Mouse (Mus musculus): ENCODE results near the gene Cyp2u1. TPM values are rescaled to one million over a fixed set of nuclear protein-coding genes. Genes with fewer than 3 reads are reported as not detected.

Cyp2u1 gene
- polyA plus RNA-seq, 1 experiment from 2014 or later, result 1.5 TPM

DNA sequence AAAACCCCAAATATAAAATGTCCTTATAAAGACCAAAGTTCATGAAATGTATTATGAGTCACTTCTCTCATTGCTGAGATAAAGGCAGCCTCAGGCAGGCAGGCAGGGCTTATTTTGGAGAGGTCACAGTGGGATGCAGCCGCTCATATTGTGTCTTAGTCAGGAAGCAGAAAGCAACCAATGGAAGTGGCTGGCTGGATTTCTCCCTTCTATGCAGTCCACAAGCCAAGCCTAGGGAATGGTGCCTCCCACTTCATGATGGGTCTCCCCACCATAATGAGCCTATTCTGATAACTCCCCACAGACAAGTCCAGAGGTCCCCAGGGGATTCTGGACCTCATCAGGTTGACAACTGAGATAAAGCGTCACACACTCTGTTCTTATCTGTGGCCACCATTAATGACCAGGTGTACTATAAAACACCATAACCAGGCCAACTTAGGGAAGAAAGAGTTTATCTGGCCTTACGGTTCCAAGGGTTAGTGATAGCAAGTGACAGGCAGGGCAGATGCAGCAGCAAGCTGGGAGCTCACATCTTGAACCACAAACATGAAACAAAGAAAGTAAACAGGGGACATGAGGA, 47.5 kb downstream of the Cyp2u1 start:
- Histone ChIP-seq H3K36me3 (ENCODE audit: insufficient read depth, low read length) (no peaks in the 10 kb centered on the region), H3K27ac (ENCODE audit: low read length) (no peak overlapping the region), H3K4me1 (ENCODE audit: insufficient read depth, low read depth, low read length) (no peaks in the 10 kb centered on the region), H3K9ac (replicated peaks; ENCODE audit: low read depth) (no peak overlapping the region), H3K27me3 (replicated peaks; ENCODE audit: insufficient read depth, low read length) (no peaks in the 10 kb centered on the region), H3K9me3 (ENCODE audit: low read length) (no peaks in the 10 kb centered on the region), H3K4me2 (replicated peaks; ENCODE audit: low read depth, low read length) (no peak overlapping the region), H3K4me3 (ENCODE audit: low read depth, low read length) (no peak overlapping the region)
- no peak for ATAC-seq
- DNase-seq (ENCODE audit: low spot score), result no peak
- 99% methylated on average over 3 of the region's 3 CpGs for WGBS
- TF ChIP-seq CTCF (IDR thresholded peaks at IDR 0.05) (no peak), EP300 (IDR thresholded peaks at IDR 0.05) (no peak)

DNA sequence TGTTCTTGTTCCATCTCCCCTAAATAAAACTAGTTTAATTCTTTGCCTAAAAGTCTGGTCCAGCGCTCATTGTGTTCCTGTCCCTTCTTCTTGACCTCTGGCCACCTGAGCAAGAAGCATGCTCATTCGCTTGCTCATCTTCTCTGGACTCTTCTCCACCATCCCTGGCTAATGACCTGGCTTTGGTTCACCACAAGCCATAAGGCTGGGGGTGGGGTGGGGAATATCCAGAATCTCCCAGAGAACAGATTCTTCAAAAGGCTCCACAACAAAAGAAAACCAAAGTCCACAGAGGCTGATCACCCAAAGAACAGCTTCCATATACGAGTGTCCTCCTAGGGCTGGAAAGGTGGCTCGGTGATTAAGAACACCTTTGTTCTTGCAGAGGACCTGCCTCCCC, 48.0 kb downstream of the Cyp2u1 start:
- no peak for ATAC-seq
- Histone ChIP-seq H3K9ac (replicated peaks; ENCODE audit: low read depth) (no peak overlapping the region), H3K36me3 (ENCODE audit: insufficient read depth, low read length) (no peaks in the 10 kb centered on the region), H3K4me2 (replicated peaks; ENCODE audit: low read depth, low read length) (no peak overlapping the region), H3K4me1 (ENCODE audit: insufficient read depth, low read depth, low read length) (no peaks in the 10 kb centered on the region), H3K27ac (ENCODE audit: low read length) (no peak overlapping the region), H3K27me3 (replicated peaks; ENCODE audit: insufficient read depth, low read length) (no peaks in the 10 kb centered on the region), H3K9me3 (ENCODE audit: low read length) (no peaks in the 10 kb centered on the region), H3K4me3 (ENCODE audit: low read depth, low read length) (no peak overlapping the region)
- TF ChIP-seq EP300 (IDR thresholded peaks at IDR 0.05) (no peak), CTCF (IDR thresholded peaks at IDR 0.05) (no peak)
- DNase-seq (ENCODE audit: low spot score), result no peak
- 95% methylated on average over 4 of the region's 4 CpGs for WGBS

DNA sequence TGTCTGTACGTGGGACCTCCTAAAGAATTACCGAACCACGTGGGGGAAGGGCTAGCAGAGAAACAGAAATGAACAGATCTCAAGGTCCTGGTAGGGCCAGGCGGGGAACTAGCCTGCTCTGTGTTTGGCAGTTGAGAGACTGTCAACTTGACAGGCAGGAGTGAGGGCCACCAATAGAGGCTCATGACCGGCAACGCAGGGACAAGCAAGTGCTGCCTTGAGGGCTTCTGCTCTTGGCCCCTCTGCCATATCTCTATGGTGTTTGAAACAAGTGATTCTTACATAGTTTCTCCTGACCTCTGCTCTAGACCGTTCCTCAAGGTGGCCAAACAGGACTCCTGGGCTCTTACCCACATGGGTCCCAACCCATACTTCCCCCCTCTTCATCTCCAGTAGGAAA, 51.4 kb downstream of the Cyp2u1 start:
- Histone ChIP-seq H3K27ac (ENCODE audit: low read length) (no peak overlapping the region), H3K27me3 (replicated peaks; ENCODE audit: insufficient read depth, low read length) (no peaks in the 10 kb centered on the region), H3K9ac (replicated peaks; ENCODE audit: low read depth) (no peak overlapping the region), H3K4me1 (ENCODE audit: insufficient read depth, low read depth, low read length) (no peaks in the 10 kb centered on the region), H3K4me3 (ENCODE audit: low read depth, low read length) (no peak overlapping the region), H3K4me2 (replicated peaks; ENCODE audit: low read depth, low read length) (no peak overlapping the region), H3K36me3 (ENCODE audit: insufficient read depth, low read length) (no peaks in the 10 kb centered on the region), H3K9me3 (ENCODE audit: low read length) (no peaks in the 10 kb centered on the region)
- TF ChIP-seq CTCF (IDR thresholded peaks at IDR 0.05) (no peak), EP300 (IDR thresholded peaks at IDR 0.05) (no peak)
- ATAC-seq (no peak; the same call in 1 of the 2 replicates), DNase-seq (ENCODE audit: low spot score) (no peak)
- 70% methylated on average over 7 of the region's 7 CpGs for WGBS

DNA sequence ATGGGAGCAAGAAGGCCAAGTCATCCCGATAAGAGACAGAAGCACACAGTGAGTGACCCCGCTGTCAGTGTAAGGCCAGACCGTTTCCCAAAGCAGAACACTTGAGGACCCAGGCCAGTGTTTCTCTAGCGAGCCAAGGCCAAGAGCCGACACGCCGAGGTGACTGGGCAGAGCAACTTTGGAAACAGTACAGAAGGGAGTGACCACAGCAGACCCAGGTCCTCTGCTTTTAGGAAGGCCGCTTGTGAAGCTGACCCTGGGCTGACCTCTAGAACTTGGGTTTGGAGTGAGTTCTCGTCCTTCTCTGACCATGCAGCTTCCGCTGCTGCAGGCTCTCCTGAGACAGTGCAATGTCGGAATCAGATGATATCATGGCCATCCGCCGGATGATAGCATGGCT, 52.0 kb downstream of the Cyp2u1 start:
- H3K27me3 ChIP-seq (replicated peaks; ENCODE audit: insufficient read depth, low read length), result no peaks in the 10 kb centered on the region
- no peak overlapping the region for H3K4me3 ChIP-seq (ENCODE audit: low read depth, low read length)
- no peak overlapping the region for H3K4me2 ChIP-seq (replicated peaks; ENCODE audit: low read depth, low read length)
- H3K9me3 ChIP-seq (ENCODE audit: low read length), result no peaks in the 10 kb centered on the region
- H3K27ac ChIP-seq (ENCODE audit: low read length), result no peak overlapping the region
- ATAC-seq (no peak), DNase-seq (ENCODE audit: low spot score) (no peak)
- H3K36me3 ChIP-seq (ENCODE audit: insufficient read depth, low read length), result no peaks in the 10 kb centered on the region
- no peak for TF ChIP-seq EP300 (IDR thresholded peaks at IDR 0.05)
- no peak for TF ChIP-seq CTCF (IDR thresholded peaks at IDR 0.05)
- no peak overlapping the region for H3K9ac ChIP-seq (replicated peaks; ENCODE audit: low read depth)
- WGBS, result 87% methylated on average over 13 of the region's 13 CpGs
- no peaks in the 10 kb centered on the region for H3K4me1 ChIP-seq (ENCODE audit: insufficient read depth, low read depth, low read length)

DNA sequence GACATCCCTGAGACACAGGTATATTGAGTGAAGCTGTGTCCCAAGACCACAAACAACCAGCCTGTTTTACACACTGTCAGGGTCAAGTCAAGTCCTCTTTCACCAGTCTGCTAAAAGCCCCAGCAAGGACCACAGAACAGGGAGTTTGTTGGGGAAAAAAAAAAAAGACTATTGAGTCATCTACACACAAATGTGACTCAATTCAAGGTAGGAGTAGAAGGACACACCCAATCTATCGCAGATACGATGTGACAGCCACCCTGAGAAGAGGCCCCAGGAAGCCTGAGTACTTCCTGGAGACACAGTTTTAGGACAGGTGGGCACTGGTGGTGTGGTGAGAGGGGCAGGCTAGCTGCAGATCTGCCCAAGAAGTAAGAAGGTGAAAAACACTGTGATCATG, 52.7 kb downstream of the Cyp2u1 start:
- ATAC-seq, result no peak
- Histone ChIP-seq H3K9me3 (ENCODE audit: low read length) (no peaks in the 10 kb centered on the region), H3K4me1 (ENCODE audit: insufficient read depth, low read depth, low read length) (no peaks in the 10 kb centered on the region), H3K36me3 (ENCODE audit: insufficient read depth, low read length) (no peaks in the 10 kb centered on the region), H3K27me3 (replicated peaks; ENCODE audit: insufficient read depth, low read length) (no peaks in the 10 kb centered on the region), H3K4me2 (replicated peaks; ENCODE audit: low read depth, low read length) (no peak overlapping the region), H3K9ac (replicated peaks; ENCODE audit: low read depth) (no peak overlapping the region), H3K27ac (ENCODE audit: low read length) (no peak overlapping the region), H3K4me3 (ENCODE audit: low read depth, low read length) (no peak overlapping the region)
- TF ChIP-seq CTCF (IDR thresholded peaks at IDR 0.05) (no peak), EP300 (IDR thresholded peaks at IDR 0.05) (no peak)
- WGBS, result 81% methylated on average over 2 of the region's 2 CpGs
- DNase-seq (ENCODE audit: low spot score), result no peak

DNA sequence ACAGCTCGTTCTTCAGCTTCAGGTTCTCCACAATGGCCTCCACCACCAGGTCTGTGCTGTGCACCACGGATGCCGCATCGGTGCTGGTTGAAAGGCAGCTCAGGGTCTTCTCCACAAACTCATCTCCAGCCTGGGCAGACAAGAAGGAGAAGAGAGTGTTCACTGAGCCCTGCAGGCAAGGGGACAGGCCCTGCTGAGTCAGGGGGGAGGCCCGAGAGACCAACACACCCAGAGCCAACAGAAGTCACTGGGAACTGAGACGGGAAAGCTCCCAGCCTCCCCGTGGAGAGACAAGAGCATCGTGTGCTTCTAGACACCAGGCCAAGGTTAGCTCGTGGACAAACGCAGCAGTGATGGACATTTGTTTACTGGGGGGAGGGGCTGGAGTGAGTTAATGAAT, 54.6 kb downstream of the Cyp2u1 start:
- WGBS, result 66% methylated on average over 10 of the region's 10 CpGs

DNA sequence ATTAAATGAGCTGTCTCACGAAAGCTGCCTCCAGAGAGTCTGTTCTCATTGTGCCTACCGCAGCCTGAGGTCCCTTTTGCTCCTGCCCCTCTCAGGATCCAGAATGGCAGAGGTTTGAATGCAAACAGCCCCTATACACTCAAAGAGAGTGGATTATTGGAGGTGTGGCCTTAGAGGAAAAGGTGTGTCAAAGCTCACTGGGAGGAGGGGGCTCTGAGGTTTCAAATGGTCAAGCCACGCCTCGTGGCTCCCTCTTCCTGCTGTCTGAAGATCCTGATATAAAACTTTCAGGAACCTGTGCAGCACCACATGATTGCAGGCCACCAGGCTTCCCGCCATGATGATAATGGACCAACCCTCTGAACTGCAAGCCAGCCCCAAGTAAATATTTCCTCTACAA, 55.2 kb downstream of the Cyp2u1 start:
- WGBS, result 83% methylated on average over 5 of the region's 5 CpGs
- H3K36me3 ChIP-seq (ENCODE audit: insufficient read depth, low read length), result no peaks in the 10 kb centered on the region
- H3K4me1 ChIP-seq (ENCODE audit: insufficient read depth, low read depth, low read length), result no peaks in the 10 kb centered on the region
- DNase-seq (ENCODE audit: low spot score) (no peak), ATAC-seq (no peak)
- H3K27me3 ChIP-seq (replicated peaks; ENCODE audit: insufficient read depth, low read length), result no peaks in the 10 kb centered on the region
- TF ChIP-seq CTCF (IDR thresholded peaks at IDR 0.05) (no peak), EP300 (IDR thresholded peaks at IDR 0.05) (no peak)
- H3K4me2 ChIP-seq (replicated peaks; ENCODE audit: low read depth, low read length), result no peak overlapping the region
- no peaks in the 10 kb centered on the region for H3K9me3 ChIP-seq (ENCODE audit: low read length)
- H3K4me3 ChIP-seq (ENCODE audit: low read depth, low read length), result no peak overlapping the region
- H3K27ac ChIP-seq (ENCODE audit: low read length), result no peak overlapping the region
- H3K9ac ChIP-seq (replicated peaks; ENCODE audit: low read depth), result no peak overlapping the region

More for the DNA sequence above, 54.6 kb downstream of the Cyp2u1 start:
- Histone ChIP-seq H3K9ac (replicated peaks; ENCODE audit: low read depth) (no peak overlapping the region), H3K27me3 (replicated peaks; ENCODE audit: insufficient read depth, low read length) (no peaks in the 10 kb centered on the region), H3K9me3 (ENCODE audit: low read length) (no peaks in the 10 kb centered on the region), H3K27ac (ENCODE audit: low read length) (no peak overlapping the region), H3K36me3 (ENCODE audit: insufficient read depth, low read length) (no peaks in the 10 kb centered on the region), H3K4me3 (ENCODE audit: low read depth, low read length) (no peak overlapping the region), H3K4me2 (replicated peaks; ENCODE audit: low read depth, low read length) (no peak overlapping the region), H3K4me1 (ENCODE audit: insufficient read depth, low read depth, low read length) (no peaks in the 10 kb centered on the region)
- TF ChIP-seq CTCF (IDR thresholded peaks at IDR 0.05) (no peak), EP300 (IDR thresholded peaks at IDR 0.05) (no peak)
- ATAC-seq (no peak), DNase-seq (ENCODE audit: low spot score) (no peak)

Measured in lung, postnatal 0 days (tissue).